Mouse (Mus musculus) testis, postnatal 14 days (tissue): ENCODE results near the gene Adam22.
A peak's percentile ranks its signal among the peaks of the same experiment; 100 is the strongest.

Experiments
- DNase-seq: peaks from one replicate; pipeline ENCODE4 v3.0.0; 2021; ENCODE audit warnings: low spot score

The Adam22 gene

DNA sequence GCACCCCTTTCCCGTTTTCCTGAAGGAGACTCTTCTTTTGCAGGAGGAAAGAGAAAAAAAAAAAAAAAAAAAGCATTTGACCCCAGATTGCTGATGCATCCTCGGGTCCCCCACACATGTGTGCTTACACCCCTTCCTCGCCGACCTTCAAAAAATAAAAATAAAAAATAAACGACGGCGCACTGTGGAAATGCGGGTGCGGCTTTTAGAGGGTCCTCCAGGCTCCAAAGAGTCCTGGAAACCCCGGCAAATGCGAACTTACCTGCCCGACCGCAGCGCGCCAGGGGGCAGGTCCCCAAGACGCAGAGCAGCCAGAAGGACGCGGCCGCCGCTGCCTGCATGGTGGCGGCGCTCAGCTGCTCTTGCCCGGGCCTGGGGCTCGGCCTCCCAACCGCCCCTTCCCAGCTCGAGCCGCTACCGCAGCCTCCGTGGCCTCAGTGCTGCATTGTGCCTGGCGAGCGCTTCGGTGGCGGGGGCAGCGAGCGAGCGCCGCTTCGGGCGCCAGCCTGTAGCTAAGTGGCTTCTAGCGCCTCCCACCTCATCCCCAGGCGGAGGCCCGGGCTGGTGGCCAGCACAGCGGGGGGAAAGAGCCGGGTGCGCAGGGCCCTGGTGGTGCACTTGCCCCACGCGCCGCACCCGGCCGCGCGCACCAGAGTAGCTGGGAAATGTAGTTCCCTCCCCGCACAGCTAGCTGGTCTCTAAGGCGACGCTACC is at the start of gene Adam22:
Gene Adam22, minus strand, starts transcription at position 547 of the 714 bp plus-strand sequence.
- peak; percentile 79 for DNase-seq

DNA sequence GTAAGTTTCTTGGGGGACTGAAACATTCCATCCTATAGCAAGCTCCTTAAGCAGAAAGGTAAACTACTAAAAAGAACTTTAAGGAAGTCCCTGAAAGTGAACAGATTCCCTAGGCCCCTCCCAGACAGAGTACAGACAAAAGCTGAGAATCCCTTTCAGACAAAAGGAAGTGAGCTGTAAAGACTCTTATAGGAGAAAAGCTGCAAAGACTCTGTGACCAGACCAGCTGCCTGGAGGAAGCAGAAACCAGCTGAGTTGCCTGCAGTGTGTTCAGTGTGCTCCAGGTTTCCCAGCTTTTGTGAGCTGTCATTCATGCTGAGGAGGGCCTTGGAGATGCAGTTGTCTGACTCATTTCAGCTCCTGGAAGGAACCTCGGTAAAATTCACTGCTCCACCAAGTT is 49.5 kb upstream of the Adam22 start:
- no peak for DNase-seq

DNA sequence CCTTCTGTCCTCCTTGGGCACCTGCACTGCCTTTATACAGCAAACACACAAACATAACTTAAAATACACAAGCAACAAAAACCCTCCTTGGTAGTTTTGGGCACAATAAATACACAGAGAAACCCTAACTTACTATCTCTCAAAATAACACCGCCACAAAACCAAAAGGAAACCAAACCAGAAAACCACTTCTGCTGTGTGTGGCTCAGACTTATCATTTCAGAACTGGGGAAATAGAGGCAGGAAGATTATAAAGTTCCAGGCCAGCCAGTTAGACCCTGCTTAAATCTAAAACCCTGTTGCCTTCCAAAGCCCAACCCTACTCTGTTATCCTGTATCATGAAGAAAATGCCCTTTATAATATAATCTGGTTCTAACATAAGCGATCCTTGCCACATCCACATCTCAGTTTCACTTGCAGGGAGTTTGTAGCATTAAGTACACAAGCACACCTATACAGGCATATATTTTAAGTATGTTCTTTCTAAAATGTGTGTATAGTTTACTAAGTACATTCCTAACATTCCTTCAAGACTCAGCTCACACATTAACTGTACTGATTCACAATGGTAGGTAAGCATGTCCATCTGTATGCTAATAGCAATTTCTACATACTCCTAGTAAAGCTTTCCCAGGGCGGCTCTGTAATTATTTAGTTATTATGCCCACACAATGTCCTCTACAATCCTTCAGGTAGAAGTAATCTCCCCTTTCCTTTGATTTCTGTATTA is 48.9 kb upstream of the Adam22 start:
- DNase-seq, result no peak

DNA sequence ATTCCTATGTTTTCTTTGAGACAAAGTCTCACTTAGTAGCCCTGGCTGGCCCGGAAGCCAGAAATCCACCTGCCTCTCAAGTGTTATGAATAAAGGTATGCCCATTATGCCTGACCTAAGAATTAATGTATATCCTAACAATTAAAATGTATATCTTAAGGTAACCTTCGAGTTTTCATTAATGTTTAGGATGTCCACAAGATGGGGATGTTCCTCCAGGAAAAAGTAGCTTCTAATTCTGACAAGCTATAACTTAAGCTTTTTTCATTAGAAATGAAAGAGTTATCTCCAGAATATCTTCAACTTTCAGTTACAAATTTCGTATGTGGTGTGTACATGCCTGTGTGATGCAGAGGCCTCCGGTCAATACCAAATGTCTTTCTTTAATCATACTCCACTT is 40.8 kb upstream of the Adam22 start:
- no peak for DNase-seq

DNA sequence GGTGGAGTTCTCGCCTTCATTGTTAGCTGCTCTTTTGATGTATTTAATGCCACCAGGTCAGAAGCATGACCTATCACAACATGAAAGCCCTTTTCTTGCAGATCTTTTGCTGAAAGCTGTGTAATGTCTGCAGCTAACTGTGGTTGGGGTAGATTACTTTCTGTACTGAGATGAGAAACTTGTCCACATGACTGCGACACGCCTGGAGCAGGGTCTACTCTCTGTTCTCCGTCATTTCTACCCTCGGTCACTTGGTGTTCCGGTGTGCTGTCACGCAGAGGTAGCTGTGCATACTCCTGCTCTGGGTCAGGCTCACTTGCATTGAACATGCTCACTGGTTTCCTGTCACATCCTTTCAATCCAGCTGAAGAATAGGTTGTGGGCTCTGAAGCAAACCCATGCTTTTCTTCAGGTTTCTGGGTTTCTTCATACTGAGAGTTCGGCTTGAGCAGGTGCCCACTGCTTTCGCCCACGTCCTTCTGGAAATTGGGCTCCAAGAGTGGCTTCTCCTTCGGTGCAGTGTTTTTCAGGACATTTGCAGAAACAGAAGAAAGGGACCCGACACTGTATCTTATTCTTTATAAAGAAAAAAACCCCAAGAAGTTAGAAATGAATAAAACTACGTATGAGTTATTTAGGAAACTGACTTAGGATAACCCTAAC is 29.8 kb upstream of the Adam22 start:
- DNase-seq, result no peak

DNA sequence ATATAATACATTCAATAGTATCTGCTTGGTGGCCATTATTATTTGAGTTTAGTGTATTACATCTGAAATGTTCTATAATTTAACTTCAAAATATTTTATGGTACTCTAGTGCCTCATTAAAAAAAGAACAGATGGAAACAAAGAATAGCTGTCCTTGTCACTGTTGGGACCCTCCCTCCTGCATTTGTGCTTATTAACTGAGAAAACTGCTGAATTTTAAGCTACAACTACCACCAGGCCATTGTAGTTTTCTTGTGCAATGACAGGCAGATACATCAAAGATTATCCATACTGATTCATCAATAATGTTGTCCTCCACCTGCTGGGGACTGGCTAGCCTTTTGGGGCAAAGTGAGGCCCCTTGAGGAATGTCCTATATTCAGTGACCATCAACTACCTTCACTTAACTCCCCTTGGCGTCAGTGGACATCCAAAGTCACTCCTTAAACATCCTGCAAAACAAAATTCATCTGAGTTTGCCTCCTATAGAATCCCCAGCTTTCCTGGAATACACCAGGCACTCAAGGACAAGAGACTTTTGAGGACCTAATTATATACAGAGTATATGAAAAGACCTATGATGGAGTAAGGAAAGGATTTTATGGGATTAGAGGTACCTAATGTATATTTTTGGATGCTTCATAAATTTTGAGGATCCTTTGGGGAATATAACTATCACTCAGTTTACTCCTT is 26.1 kb upstream of the Adam22 start:
- DNase-seq, result no peak

DNA sequence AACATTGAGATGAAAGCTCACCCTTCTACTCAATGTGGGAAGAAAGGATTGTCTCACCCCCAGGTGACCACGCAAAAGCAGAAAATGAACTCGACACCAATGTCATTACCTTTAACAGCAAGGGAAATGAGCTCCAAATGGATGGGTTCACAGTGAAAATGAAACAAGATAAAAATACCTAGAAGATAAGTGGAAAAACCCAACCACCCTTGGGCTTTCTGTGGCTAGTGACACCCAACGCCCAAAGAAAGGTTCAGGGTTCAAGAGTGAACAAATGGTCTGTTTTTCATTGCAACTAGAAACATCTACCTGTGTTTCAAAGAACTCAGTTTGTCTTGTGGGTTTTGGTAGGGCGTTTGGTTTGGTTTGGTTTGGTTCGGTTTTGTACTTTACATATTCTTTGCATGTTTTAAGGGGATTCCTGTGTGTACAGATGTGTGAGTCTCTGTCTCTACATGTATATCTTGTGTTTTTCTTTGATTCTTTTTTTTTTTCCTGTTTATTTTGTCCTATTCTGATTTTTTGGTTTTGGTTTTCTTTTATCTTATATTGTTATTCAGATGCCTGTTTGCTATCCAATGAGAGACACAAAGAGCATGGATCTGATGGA is 6.4 kb upstream of the Adam22 start:
- no peak for DNase-seq

DNA sequence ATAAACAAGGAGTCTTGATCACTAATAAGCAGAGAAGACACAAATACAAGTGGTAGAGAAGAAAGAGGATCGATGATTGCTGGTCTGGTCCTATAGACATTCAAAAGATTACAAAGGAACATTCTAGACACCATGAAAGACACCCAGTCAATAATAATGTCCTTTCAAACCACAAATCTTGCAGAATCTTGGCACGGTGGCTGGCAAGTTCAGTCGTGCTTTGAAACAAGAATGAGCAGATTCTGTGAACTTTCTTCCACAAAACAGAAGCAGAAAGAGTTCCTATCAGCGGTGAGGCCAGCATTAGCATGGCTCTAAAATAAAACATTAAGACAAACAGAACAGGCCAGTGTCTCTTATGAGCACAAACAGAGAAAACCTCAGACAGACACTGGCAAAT is 5.5 kb upstream of the Adam22 start:
- no peak for DNase-seq

DNA sequence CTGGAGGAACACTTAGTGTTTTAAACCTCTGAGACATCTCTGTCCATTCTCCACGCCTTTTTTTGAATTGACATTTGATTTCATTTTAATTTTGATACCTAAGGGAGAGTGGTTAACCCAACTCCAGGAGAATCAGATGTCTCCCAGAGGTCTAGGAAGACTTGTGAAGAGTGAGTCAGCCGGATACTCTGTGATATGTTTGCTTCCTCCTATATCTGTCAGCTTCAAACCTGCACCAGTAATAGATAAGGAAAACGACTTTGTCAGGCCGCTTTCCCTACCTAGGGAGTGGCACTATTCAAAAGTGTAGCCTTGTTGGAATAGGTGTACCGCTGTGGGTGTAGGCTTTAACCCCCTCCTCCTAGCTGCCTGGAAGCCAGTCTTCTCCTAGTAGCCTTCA is 821 bp upstream of the Adam22 start:
- no peak for DNase-seq

DNA sequence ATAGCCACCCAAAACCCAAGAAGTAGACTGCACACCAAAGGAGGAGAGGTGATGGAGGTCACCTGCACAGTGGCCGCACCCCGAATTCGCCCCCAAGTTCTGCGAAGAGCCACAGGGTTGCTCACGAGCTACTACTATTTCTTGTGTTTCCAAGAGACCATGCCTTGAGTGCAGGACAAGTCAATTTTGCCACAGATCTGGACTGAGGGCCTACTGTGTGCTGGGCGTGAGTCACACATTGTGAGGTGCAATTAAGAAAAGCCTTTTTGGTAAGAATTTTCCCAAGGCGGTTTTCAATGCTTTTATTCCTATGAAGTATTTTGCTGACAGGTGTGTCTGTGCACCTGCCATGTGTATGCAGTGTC is 350 bp upstream of the Adam22 start:
- no peak for DNase-seq

DNA sequence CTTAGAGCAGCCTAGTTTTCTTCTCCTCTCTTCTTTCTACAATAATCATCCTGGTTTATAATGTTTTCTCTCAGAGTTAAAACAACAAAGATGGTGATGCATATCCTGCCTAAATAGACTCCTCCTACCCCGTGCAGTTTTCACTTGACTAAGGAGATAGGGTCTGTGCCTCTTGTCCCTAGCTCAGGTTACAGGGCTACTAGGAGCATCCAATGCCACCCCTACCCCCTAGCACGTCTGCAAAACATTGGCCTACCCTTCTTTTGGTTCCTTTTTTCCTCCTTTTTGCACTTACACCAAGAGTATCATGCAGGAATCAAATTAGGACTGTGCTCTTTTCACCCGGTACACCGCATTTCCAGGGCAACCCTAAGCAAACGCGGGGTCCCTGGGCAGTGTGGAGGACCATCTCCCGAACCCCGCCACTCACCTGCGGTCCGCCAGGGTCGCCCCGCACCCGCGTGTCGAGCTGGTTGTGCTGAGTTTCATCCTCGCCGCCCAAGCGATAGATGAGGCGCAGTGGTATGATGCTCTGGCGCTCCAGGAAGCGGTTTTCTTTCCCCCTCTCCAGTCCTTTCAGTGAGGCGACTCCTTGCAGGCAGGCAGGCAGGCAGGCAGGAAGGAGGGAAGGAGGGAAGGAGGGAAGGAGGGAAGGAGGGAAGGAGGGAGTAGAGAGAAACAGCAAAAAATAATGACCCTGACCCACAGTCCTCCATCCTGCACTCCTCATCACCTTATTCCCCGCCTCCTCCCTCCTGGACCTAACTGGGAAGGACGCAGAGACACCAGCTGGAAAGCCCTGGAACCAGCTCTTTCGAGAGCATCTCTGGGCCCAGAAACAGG is 968 bp downstream of the Adam22 start:
- DNase-seq, result peak; percentile 6

DNA sequence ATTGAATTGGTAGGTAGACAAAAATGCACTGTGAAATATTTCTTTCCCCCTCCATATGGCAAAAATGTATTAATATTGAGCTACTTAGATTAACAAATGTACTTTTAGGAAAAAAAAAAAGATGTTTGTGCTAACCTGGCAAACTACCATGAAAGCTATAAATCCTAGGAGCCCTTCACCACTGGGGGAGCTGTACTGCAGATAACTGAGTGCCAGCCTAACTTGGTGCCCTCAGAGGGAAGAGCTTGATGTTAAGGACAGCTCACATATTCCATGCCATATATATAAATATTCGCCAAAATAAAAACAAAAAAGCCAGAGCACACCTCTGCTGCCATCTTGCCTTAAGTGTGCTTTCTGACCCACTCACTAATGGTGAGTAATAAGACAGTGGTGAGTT is 5.6 kb downstream of the Adam22 start:
- DNase-seq, result no peak

DNA sequence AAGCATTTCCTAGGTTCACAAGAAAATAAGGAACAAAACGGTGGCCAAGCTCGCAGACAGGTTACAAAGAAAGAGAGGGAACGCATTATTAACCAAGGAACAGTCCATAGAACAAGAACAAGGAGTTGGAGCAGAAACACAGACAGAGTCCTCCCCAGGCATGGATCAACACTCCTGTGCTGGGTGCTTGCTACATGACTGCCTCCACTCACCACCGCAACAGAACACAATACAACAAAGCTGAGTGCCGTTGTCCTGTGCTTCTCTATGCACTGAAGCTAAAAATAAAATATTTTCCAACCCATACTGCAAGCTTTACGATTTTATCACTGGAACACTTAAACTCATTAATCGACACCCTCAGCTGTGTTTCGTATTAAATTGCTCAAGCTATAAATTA is 10.3 kb downstream of the Adam22 start:
- DNase-seq, result no peak

DNA sequence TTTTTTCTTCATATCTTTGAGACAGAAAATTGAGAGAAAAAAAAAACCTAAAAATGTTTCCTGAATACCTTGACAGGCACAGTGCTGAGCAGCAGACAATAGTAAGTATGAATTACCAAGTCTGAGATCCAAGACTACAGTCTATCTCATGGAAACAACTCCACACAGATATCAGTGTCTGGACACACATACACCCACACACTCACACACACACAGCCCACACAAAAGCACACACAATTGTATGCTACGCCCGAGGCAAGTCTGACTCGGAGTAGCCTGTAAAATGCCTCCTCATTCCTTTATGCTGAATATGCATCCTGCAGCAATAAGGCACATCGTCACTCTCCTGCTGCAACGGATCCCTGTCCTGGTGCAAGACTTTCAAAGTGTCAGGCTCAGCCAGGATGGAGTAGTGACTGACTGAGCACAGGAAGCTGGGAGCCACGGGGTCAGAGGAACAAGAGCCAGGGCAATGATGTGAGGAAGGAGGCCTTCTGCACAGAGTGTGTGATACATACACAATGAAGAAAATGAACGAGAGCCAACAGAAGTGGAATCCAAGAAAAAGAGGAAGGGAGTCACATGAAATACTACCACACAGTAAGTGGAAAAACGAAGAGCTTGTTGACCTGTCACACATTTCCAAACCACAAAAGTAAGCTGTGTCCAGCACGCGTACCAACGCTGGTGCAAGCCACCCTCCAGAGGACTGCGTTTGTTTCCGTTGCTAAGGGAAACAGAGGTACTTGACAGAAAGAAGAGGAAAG is 10.9 kb downstream of the Adam22 start:
- DNase-seq, result no peak

DNA sequence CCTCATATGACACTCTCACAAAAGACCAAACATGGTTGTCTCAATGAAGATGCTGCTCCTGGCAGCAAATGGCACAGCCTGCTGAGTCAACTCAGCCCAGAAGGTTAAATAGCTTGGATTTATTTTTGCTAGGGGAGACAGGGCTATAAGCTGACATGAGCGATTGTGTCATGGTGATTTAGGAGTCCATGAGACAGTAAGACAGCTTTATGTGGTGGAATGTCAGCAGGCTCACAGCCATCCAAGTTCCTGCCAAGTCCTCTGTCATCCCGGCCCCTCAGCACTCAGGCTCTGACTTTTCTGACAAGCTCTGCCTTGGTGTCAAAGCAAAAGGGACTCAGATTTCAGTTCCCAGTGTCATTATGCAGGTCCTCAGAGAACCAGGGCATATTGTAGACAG is 11.6 kb downstream of the Adam22 start:
- DNase-seq, result no peak

DNA sequence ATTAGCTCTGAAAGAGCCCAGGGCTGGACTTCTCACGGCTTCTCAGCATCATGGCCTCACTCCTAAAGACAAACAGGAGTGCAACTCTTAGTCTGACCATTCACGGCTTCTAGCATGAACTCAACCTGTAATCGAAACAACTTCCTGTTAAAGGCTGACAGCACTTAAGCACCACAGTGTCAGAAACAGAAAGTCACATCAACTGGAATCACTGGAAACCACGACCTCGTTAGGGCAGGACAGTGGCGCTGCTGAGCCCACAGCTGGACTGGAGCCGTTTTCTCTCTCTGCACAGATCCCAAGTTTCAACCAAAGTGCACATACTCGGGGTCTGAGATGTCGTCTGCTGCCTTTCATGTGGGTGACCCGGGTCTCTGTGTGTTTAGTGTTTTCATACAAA is 18.4 kb downstream of the Adam22 start:
- DNase-seq, result no peak

DNA sequence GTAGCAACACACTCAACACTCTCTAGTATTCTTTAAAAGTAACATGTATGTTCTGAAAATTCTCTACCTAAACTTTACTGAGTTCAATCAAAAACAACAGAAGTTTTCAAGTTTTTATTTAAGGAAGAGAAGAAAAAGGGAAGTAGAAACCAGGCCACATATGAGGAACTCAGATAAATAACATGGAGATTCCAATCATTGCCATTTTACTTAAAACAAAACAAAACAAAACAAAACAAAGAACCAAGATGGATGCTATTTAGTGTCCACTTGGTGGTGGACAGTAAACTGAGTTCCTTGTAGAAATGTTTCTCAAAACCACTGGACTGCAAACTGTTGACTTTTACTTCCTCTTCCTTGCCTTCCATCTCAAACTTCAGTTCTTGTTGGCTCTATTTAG is 21.6 kb downstream of the Adam22 start:
- no peak for DNase-seq

DNA sequence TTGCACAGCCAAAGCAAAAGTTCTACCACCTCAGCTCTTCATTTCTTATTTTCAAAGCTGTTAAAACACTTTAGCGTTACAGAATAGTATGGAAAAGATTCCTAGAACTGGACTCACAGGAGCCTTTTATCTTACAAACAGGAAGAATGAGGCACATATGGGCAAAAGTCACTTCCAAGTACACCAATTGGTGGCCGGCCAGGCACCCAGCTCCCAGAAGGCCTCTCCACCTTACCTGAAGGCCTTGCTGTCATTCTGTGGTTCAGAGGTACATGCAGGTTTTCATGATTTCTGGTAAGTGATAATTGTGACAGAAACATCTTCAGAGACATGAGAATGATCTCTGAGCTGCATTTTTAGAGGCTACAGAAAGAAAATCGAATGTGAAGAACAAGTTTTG is 24.7 kb downstream of the Adam22 start:
- DNase-seq, result no peak

DNA sequence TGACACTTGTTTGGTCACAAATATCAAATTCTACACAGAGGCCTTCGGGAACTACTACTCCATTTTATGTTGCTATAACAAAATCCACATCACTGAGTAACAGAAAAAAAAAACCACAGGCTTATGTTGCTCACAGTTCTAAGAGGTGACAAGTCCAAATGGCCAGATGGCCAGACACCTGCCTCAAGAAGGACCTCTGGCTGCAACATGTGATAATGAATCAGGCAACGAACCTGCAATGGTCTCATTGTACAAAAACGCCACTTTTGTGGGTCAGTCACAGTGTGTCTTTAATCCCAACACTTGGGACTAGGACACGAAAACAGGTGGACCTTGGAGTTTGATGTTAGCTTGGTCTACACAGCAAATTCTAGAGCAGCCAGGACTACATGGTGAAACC is 26.3 kb downstream of the Adam22 start:
- no peak for DNase-seq

DNA sequence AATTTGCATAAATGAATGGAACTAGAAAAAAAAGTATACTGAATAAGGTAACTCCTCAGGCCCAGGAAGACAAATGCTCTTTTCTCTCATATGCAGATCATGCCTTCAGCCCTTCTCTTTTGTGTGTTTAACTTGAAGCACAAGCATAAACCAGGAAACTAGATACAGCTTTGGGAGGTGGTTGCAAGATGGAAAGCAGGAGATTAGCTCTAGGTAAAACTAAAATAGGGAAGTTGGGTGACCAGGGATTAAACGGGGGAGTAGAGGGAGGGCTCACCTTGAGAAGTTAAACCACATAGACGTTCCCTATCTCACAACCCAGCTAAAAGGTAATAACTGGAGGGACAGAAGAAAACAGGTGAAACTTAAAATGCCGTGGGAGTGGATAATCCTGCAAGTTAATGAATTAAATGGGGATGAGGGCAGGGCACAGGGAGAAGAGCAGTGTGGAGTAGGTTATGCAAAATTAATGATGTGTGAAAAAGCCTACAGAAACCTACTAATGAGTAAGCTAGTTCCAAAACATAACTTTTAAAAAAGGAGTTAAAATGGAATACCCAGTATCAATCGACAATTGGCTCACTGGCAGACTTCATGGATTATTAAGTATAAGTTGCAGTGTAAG is 40.2 kb downstream of the Adam22 start:
- DNase-seq, result no peak
